In genomic region chr10:98946031-98946791, GRCm38 (mm10) we compare ENCODE assay signal across 24 mouse cellular contexts. TPM values are rescaled to one million over a fixed set of nuclear protein-coding genes. Genes with fewer than 3 reads are reported as not detected.
DNase-seq lines count a peak whose midpoint lies in the region; ATAC-seq and TF ChIP-seq lines count a peak whose summit lies in the region.
"Had no signal": no experiment of that assay in that cellular context is flagged by ENCODE, and none has a peak within 500 bp of the region (broad histone marks: within the 10 kb centered on the region; RNA-seq: fewer than 3 reads in every experiment).

No protein-coding gene starts in this region.

- 56% methylated on average over 9 of the region's 9 CpGs for WGBS in hindbrain, embryonic 16.5 days
- 83% methylated on average over 9 of the region's 9 CpGs for WGBS in hindbrain, embryonic 11.5 days
- 71% methylated on average over 9 of the region's 9 CpGs for WGBS in midbrain, postnatal 0 days
- 67% methylated on average over 9 of the region's 9 CpGs for WGBS in midbrain, embryonic 15.5 days
- WGBS in stomach, postnatal 0 days: 65% methylated on average over 9 of the region's 9 CpGs

- DNase-seq in hindbrain, embryonic 11.5 days (ENCODE audit: low spot score): no peak
- no peak for DNase-seq in midbrain, postnatal 0 days (ENCODE audit: low spot score)
- no peak for DNase-seq in stomach, postnatal 0 days (ENCODE audit: low spot score)
- no peak for DNase-seq in spleen, postnatal 4 days (ENCODE audit: low spot score in 2 of 2)
- DNase-seq in frontal cortex, postnatal 25 days (ENCODE audit: low spot score in 2 of 2): no peak
- DNase-seq: adrenal gland, postnatal 10 days; B cell, adult 2 months; cerebellum, adult 8-10 months; heart, postnatal 10 days; kidney, postnatal 14 days; layer of hippocampus, adult 9-11 months; liver, embryonic 13.5 days; lung, postnatal 36 days; retina, postnatal 1 day; thymus, postnatal 25 days had no signal

- TF ChIP-seq EP300 in stomach, postnatal 0 days (optimal IDR thresholded peaks at IDR 0.05): no peak

- peak; percentile 21; the same call in 1 of the 2 replicates for TF ChIP-seq CTCF in midbrain, postnatal 0 days (IDR thresholded peaks at IDR 0.05)
- peak; percentile 41 for TF ChIP-seq CTCF in stomach, postnatal 0 days (IDR thresholded peaks at IDR 0.05; ENCODE audit: low read depth)

- peaks cover 9% of the 10 kb centered on the region; the same call in 1 of the 2 replicates for H3K4me1 ChIP-seq in hindbrain, embryonic 16.5 days (ENCODE audit: control insufficient read depth, insufficient read depth, low read depth, low read length)
- H3K4me1 ChIP-seq in hindbrain, embryonic 11.5 days (replicated peaks; ENCODE audit: control insufficient read depth, insufficient read depth, low read length): no peaks in the 10 kb centered on the region
- 0 out of 2 replicates have a peak, but pooled peaks cover 4% of the 10 kb centered on the region for H3K4me1 ChIP-seq in midbrain, postnatal 0 days (ENCODE audit: insufficient read depth, low read length)
- H3K4me1 ChIP-seq in midbrain, embryonic 15.5 days: peaks cover 11% of the 10 kb centered on the region
- H3K4me1 ChIP-seq in stomach, postnatal 0 days (replicated peaks; ENCODE audit: control insufficient read depth, insufficient read depth): no peaks in the 10 kb centered on the region

- no peaks in the 10 kb centered on the region for H3K36me3 ChIP-seq in hindbrain, embryonic 16.5 days (ENCODE audit: control insufficient read depth, insufficient read depth, low read length)
- H3K36me3 ChIP-seq in hindbrain, embryonic 11.5 days (ENCODE audit: control insufficient read depth, insufficient read depth, low read length): no peaks in the 10 kb centered on the region
- no peaks in the 10 kb centered on the region for H3K36me3 ChIP-seq in midbrain, postnatal 0 days (ENCODE audit: insufficient read depth, low read length)
- no peaks in the 10 kb centered on the region for H3K36me3 ChIP-seq in midbrain, embryonic 15.5 days (replicated peaks)
- no peaks in the 10 kb centered on the region for H3K36me3 ChIP-seq in stomach, postnatal 0 days (ENCODE audit: control insufficient read depth, insufficient read depth, low read length)
- H3K36me3 ChIP-seq: limb, embryonic 10.5 days; liver, embryonic 13.5 days; midbrain, embryonic 13.5 days; neural tube, embryonic 13.5 days; stomach, embryonic 15.5 days had no signal

- no peak overlapping the region for H3K9ac ChIP-seq in hindbrain, embryonic 16.5 days (ENCODE audit: low read depth, low read length)
- no peak overlapping the region for H3K9ac ChIP-seq in hindbrain, embryonic 11.5 days (ENCODE audit: low read depth, low read length)
- H3K9ac ChIP-seq in midbrain, postnatal 0 days (replicated peaks; ENCODE audit: low read length, poor library complexity, severe bottlenecking): no peak overlapping the region
- H3K9ac ChIP-seq in midbrain, embryonic 15.5 days: no peak overlapping the region
- no peak overlapping the region for H3K9ac ChIP-seq in stomach, postnatal 0 days (ENCODE audit: low read length)
- H3K9ac ChIP-seq: liver, embryonic 13.5 days; midbrain, embryonic 13.5 days; neural tube, embryonic 13.5 days; stomach, embryonic 15.5 days had no signal

- no peak overlapping the region for H3K4me2 ChIP-seq in hindbrain, embryonic 16.5 days (ENCODE audit: low read length)
- H3K4me2 ChIP-seq in hindbrain, embryonic 11.5 days (replicated peaks; ENCODE audit: low read depth, low read length): no peak overlapping the region
- H3K4me2 ChIP-seq in midbrain, postnatal 0 days (ENCODE audit: low read depth, low read length, poor library complexity, severe bottlenecking): no peak overlapping the region
- H3K4me2 ChIP-seq in midbrain, embryonic 15.5 days: no peak overlapping the region
- no peak overlapping the region for H3K4me2 ChIP-seq in stomach, postnatal 0 days (replicated peaks; ENCODE audit: low read depth)
- H3K4me2 ChIP-seq: liver, embryonic 13.5 days; midbrain, embryonic 13.5 days; neural tube, embryonic 13.5 days; stomach, embryonic 15.5 days had no signal

- ATAC-seq in hindbrain, embryonic 16.5 days: 0 out of 2 replicates have a peak, but pooled peaks have one; percentile 18
- no peak for ATAC-seq in hindbrain, embryonic 11.5 days (ENCODE audit: low FRiP score)
- ATAC-seq in midbrain, postnatal 0 days (ENCODE audit: low FRiP score): no peak
- no peak for ATAC-seq in midbrain, embryonic 15.5 days (replicated peaks)
- peak; percentile 81 to 88 for ATAC-seq in hematopoietic stem cell, adult 5-6 weeks (replicated peaks in 1 of 2; ENCODE audit: insufficient read depth in 1 of 2, low FRiP score in 2 of 2, low TSS enrichment in 1 of 2, low read depth in 1 of 2, poor library complexity in 2 of 2, severe bottlenecking in 2 of 2)
- ATAC-seq in stomach, postnatal 0 days (ENCODE audit: low FRiP score, low TSS enrichment): no peak
- ATAC-seq: forebrain, embryonic 14.5 days; intestine, embryonic 16.5 days; midbrain, embryonic 13.5 days had no signal

- no peaks in the 10 kb centered on the region for H3K27me3 ChIP-seq in hindbrain, embryonic 16.5 days (replicated peaks; ENCODE audit: control insufficient read depth, insufficient read depth, low read length)
- no peaks in the 10 kb centered on the region for H3K27me3 ChIP-seq in hindbrain, embryonic 11.5 days (ENCODE audit: control insufficient read depth, insufficient read depth, low read length)
- H3K27me3 ChIP-seq in midbrain, postnatal 0 days (ENCODE audit: insufficient read depth, low read length): no peaks in the 10 kb centered on the region
- no peaks in the 10 kb centered on the region for H3K27me3 ChIP-seq in midbrain, embryonic 15.5 days (replicated peaks)
- no peaks in the 10 kb centered on the region for H3K27me3 ChIP-seq in stomach, postnatal 0 days (ENCODE audit: control insufficient read depth, insufficient read depth, low read length)
- H3K27me3 ChIP-seq: liver, embryonic 13.5 days; midbrain, embryonic 13.5 days; neural tube, embryonic 13.5 days; stomach, embryonic 15.5 days had no signal

- H3K27ac ChIP-seq in hindbrain, embryonic 16.5 days (ENCODE audit: low read depth, low read length): no peak overlapping the region
- no peak overlapping the region for H3K27ac ChIP-seq in hindbrain, embryonic 11.5 days (ENCODE audit: low read depth, low read length)
- H3K27ac ChIP-seq in midbrain, postnatal 0 days (ENCODE audit: low read depth, low read length): no peak overlapping the region
- no peak overlapping the region for H3K27ac ChIP-seq in midbrain, embryonic 15.5 days
- H3K27ac ChIP-seq in stomach, postnatal 0 days (replicated peaks): no peak overlapping the region
- H3K27ac ChIP-seq: limb, embryonic 10.5 days; liver, embryonic 13.5 days; midbrain, embryonic 13.5 days; stomach, embryonic 15.5 days had no signal

- no peak overlapping the region for H3K4me3 ChIP-seq in hindbrain, embryonic 16.5 days (ENCODE audit: low read length)
- no peak overlapping the region for H3K4me3 ChIP-seq in hindbrain, embryonic 11.5 days (ENCODE audit: low read depth, low read length)
- no peak overlapping the region for H3K4me3 ChIP-seq in midbrain, postnatal 0 days (ENCODE audit: low read depth, low read length)
- no peak overlapping the region for H3K4me3 ChIP-seq in midbrain, embryonic 15.5 days
- H3K4me3 ChIP-seq in stomach, postnatal 0 days (ENCODE audit: low read depth, low read length): no peak overlapping the region
- H3K4me3 ChIP-seq: limb, embryonic 10.5 days; liver, embryonic 13.5 days; midbrain, embryonic 13.5 days; neural tube, embryonic 13.5 days; stomach, embryonic 15.5 days had no signal

- no peaks in the 10 kb centered on the region for H3K9me3 ChIP-seq in hindbrain, embryonic 16.5 days (ENCODE audit: control insufficient read depth, low read length)
- no peaks in the 10 kb centered on the region for H3K9me3 ChIP-seq in hindbrain, embryonic 11.5 days (ENCODE audit: control insufficient read depth, low read length)
- no peaks in the 10 kb centered on the region for H3K9me3 ChIP-seq in midbrain, postnatal 0 days (ENCODE audit: low read length)
- no peaks in the 10 kb centered on the region for H3K9me3 ChIP-seq in midbrain, embryonic 15.5 days
- no peaks in the 10 kb centered on the region for H3K9me3 ChIP-seq in stomach, postnatal 0 days (ENCODE audit: control insufficient read depth, low read length)
- H3K9me3 ChIP-seq: limb, embryonic 10.5 days; liver, embryonic 13.5 days; midbrain, embryonic 13.5 days; neural tube, embryonic 13.5 days; stomach, embryonic 15.5 days had no signal

RNA-seq across cellular contexts. Expression of gene Atp2b1, which starts 32.0 kb away (rescaled TPM):
- 308 and 330 TPM in 2 replicates for polyA plus RNA-seq in hindbrain, embryonic 16.5 days (2015; fragmentation: Nextera tagmentation; extraction: Ambion mirVana)
- 112 and 128 TPM in 2 replicates for polyA plus RNA-seq in hindbrain, embryonic 11.5 days (2014; fragmentation: Nextera tagmentation; extraction: Ambion mirVana)
- 189 and 224 TPM in 2 replicates for total RNA-seq in midbrain, postnatal 0 days (2014; rRNA removed)
- polyA plus RNA-seq in midbrain, postnatal 0 days (2015; fragmentation: Nextera tagmentation; extraction: Ambion mirVana): 275 and 299 TPM in 2 replicates
- polyA plus RNA-seq in midbrain, embryonic 15.5 days (2015; fragmentation: Nextera tagmentation; extraction: Ambion mirVana): 216 and 232 TPM in 2 replicates
- 49.1 and 56.2 TPM in 2 replicates for total RNA-seq in hematopoietic stem cell, adult 5-6 weeks (2017)
- 84.4 and 99.6 TPM in 2 replicates for polyA plus RNA-seq in stomach, postnatal 0 days (2015; fragmentation: Nextera tagmentation; extraction: Ambion mirVana)

Comparison
In these comparisons a context has a peak if more than half of its experiments do, and no peak if none do; other contexts are left out.
1. ATAC-seq: peak in hindbrain, embryonic 16.5 days (single experiment) and hematopoietic stem cell, adult 5-6 weeks (2 of 2); none in hindbrain, embryonic 11.5 days (single experiment), midbrain, postnatal 0 days (single experiment), midbrain, embryonic 15.5 days (single experiment) and stomach, postnatal 0 days (single experiment).